Comparison of ENCODE assay signal across 20 mouse cellular contexts in genomic region chr17:79995091-79995691, GRCm38 (mm10).
DNase-seq lines count a peak whose midpoint lies in the region; ATAC-seq lines count a peak whose summit lies in the region.
"Had no signal": no experiment of that assay in that cellular context is flagged by ENCODE, and none has a peak within 500 bp of the region (broad histone marks: within the 10 kb centered on the region; RNA-seq: fewer than 3 reads in every experiment).

No protein-coding gene starts in this region.

- no peaks in the 10 kb centered on the region for H3K27me3 ChIP-seq in hindbrain, embryonic 13.5 days
- H3K27me3 ChIP-seq: CH12.LX; embryonic facial prominence, embryonic 15.5 days; liver, embryonic 15.5 days had no signal

- H3K4me3 ChIP-seq in hindbrain, embryonic 13.5 days = no peak overlapping the region
- H3K4me3 ChIP-seq: embryonic facial prominence, embryonic 15.5 days; limb, embryonic 10.5 days; liver, embryonic 15.5 days had no signal

- no peaks in the 10 kb centered on the region for H3K4me1 ChIP-seq in hindbrain, embryonic 13.5 days (replicated peaks)
- H3K4me1 ChIP-seq: limb, embryonic 10.5 days; liver, embryonic 15.5 days had no signal

- H3K9me3 ChIP-seq in hindbrain, embryonic 13.5 days = no peaks in the 10 kb centered on the region
- H3K9me3 ChIP-seq: embryonic facial prominence, embryonic 15.5 days; limb, embryonic 10.5 days; liver, embryonic 15.5 days had no signal

- no peaks in the 10 kb centered on the region for H3K36me3 ChIP-seq in hindbrain, embryonic 13.5 days
- H3K36me3 ChIP-seq: embryonic facial prominence, embryonic 15.5 days; limb, embryonic 10.5 days; liver, embryonic 15.5 days had no signal

- WGBS in hindbrain, embryonic 13.5 days = 88% methylated on average over 3 of the region's 3 CpGs

- no peak overlapping the region for H3K27ac ChIP-seq in hindbrain, embryonic 13.5 days
- H3K27ac ChIP-seq: embryonic facial prominence, embryonic 15.5 days; hindbrain, postnatal 0 days; limb, embryonic 10.5 days; liver, embryonic 15.5 days had no signal

- no peak overlapping the region for H3K4me2 ChIP-seq in hindbrain, embryonic 13.5 days
- H3K4me2 ChIP-seq: embryonic facial prominence, embryonic 15.5 days; liver, embryonic 15.5 days had no signal

- ATAC-seq in hindbrain, embryonic 13.5 days (ENCODE audit: low FRiP score) = no peak
- ATAC-seq: forebrain, embryonic 14.5 days; hindbrain, postnatal 0 days had no signal

- peak; percentile 13 to 26 for DNase-seq in heart, postnatal 36 days
- DNase-seq in heart, postnatal 14 days = no peak
- DNase-seq in adrenal gland, adult (ENCODE audit: inconsistent age in 2 of 2, low spot score in 1 of 2) = peak; percentile 76 to 93
- peak; percentile 79 for DNase-seq in adrenal gland, postnatal 14 days
- DNase-seq in gastrocnemius, postnatal 14 days = peak; percentile 65
- DNase-seq in embryo, embryonic 10 days (ENCODE audit: low spot score) = no peak
- DNase-seq in B cell, adult 2 months = no peak
- DNase-seq: kidney, adult 9 months; layer of hippocampus, postnatal 36 days; lung, postnatal 14 days; retina, postnatal 1 day; spleen, adult 18-20 months; thymus, postnatal 36 days had no signal

- no peak overlapping the region for H3K9ac ChIP-seq in hindbrain, embryonic 13.5 days
- H3K9ac ChIP-seq: embryonic facial prominence, embryonic 15.5 days; liver, embryonic 15.5 days had no signal

- intact Hi-C loops in heart, postnatal 36 days (cut with DNase I) = no loop called here
- intact Hi-C loops in heart, postnatal 14 days (cut with DNase I) = no loop called here
- intact Hi-C loops in gastrocnemius, postnatal 14 days (cut with DNase I; ENCODE audit: low total_unique reads) = no loop called here

Comparison
In these comparisons a context has a peak if more than half of its experiments do, and no peak if none do; other contexts are left out.
1. DNase-seq: peak in heart, postnatal 36 days (2 of 2), adrenal gland, adult (2 of 2), adrenal gland, postnatal 14 days (single experiment) and gastrocnemius, postnatal 14 days (single experiment); none in heart, postnatal 14 days (0 of 2), embryo, embryonic 10 days (single experiment) and B cell, adult 2 months (0 of 2).